Mouse (Mus musculus): Measurements from ENCODE around the gene Slc4a1. TPM values are rescaled to one million over a fixed set of nuclear protein-coding genes. Genes with fewer than 3 reads are reported as not detected.

Slc4a1 gene
- polyA plus RNA-seq, 1 experiment from 2014 or later, result 8.9 TPM

- peaks cover 44% of the 10 kb centered on the region for H3K36me3 ChIP-seq (ENCODE audit: control insufficient read depth, insufficient read depth, low read length)
- peak; percentile 97 for ATAC-seq (ENCODE audit: low read depth)
- peak overlapping the region; percentile 68 for H3K4me2 ChIP-seq (ENCODE audit: low read depth, low read length)
- peaks cover 15% of the 10 kb centered on the region for H3K4me1 ChIP-seq (replicated peaks; ENCODE audit: control insufficient read depth, insufficient read depth, low read length)
- peak overlapping the region; percentile 49 for H3K4me3 ChIP-seq (ENCODE audit: low read length)
- WGBS, result under 1% methylated on average over 27 of the region's 27 CpGs
- peak overlapping the region; percentile 58 for H3K9ac ChIP-seq (ENCODE audit: low read length)
- no peaks in the 10 kb centered on the region for H3K9me3 ChIP-seq (ENCODE audit: control insufficient read depth, low read length)
- peak overlapping the region; percentile 44 for H3K27ac ChIP-seq (ENCODE audit: low read length)
- H3K27me3 ChIP-seq (ENCODE audit: control insufficient read depth, insufficient read depth, low read depth, low read length), result no peaks in the 10 kb centered on the region
Measured at GRCm38 (mm10) chr11:102308979-102309378, 57.0 kb downstream of the Slc4a1 start.

GRCm38 (mm10) chr11:102308104-102308503 lies 57.9 kb downstream of the Slc4a1 start:
- H3K27me3 ChIP-seq (ENCODE audit: control insufficient read depth, insufficient read depth, low read depth, low read length), result no peaks in the 10 kb centered on the region
- no peak overlapping the region for H3K27ac ChIP-seq (ENCODE audit: low read length)
- H3K4me1 ChIP-seq (replicated peaks; ENCODE audit: control insufficient read depth, insufficient read depth, low read length), result peaks cover 15% of the 10 kb centered on the region
- peaks cover 35% of the 10 kb centered on the region for H3K36me3 ChIP-seq (ENCODE audit: control insufficient read depth, insufficient read depth, low read length)
- 83% methylated on average over 9 of the region's 9 CpGs for WGBS
- no peak for ATAC-seq (ENCODE audit: low read depth)
- no peak overlapping the region for H3K4me3 ChIP-seq (ENCODE audit: low read length)
- H3K9me3 ChIP-seq (ENCODE audit: control insufficient read depth, low read length), result no peaks in the 10 kb centered on the region
- H3K9ac ChIP-seq (ENCODE audit: low read length), result no peak overlapping the region
- H3K4me2 ChIP-seq (ENCODE audit: low read depth, low read length), result no peak overlapping the region

DNA sequence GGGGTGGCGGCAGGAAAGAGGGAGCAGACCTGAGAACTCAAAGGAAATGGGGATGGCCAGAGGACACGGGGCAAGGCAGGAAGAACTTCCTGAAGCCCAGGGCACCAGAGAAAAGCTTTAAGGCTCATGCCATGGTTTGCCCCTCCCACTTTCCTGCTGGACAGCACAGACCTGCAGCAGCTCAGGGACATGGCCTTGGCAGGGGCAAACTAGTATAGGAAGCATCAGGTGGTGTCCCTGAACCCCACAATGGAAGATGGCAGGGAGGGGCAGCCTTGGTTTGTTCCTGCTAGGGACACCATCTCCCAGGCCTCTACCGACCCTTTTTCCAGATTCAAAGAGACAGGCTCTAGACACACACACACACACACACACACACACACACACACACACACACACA lies 60.6 kb downstream of the Slc4a1 start:
- 40% methylated on average over 3 of the region's 3 CpGs for WGBS
- Histone ChIP-seq H3K27me3 (ENCODE audit: control insufficient read depth, insufficient read depth, low read depth, low read length) (no peaks in the 10 kb centered on the region), H3K9ac (ENCODE audit: low read length) (no peak overlapping the region), H3K27ac (ENCODE audit: low read length) (no peak overlapping the region), H3K9me3 (ENCODE audit: control insufficient read depth, low read length) (no peaks in the 10 kb centered on the region), H3K36me3 (ENCODE audit: control insufficient read depth, insufficient read depth, low read length) (peaks cover 27% of the 10 kb centered on the region), H3K4me1 (replicated peaks; ENCODE audit: control insufficient read depth, insufficient read depth, low read length) (peaks cover 15% of the 10 kb centered on the region), H3K4me2 (ENCODE audit: low read depth, low read length) (no peak overlapping the region), H3K4me3 (ENCODE audit: low read length) (no peak overlapping the region)
- no peak for ATAC-seq (ENCODE audit: low read depth)

- H3K9me3 ChIP-seq (ENCODE audit: control insufficient read depth, low read length), result no peaks in the 10 kb centered on the region
- ATAC-seq (ENCODE audit: low read depth), result no peak
- H3K9ac ChIP-seq (ENCODE audit: low read length), result no peak overlapping the region
- H3K27me3 ChIP-seq (ENCODE audit: control insufficient read depth, insufficient read depth, low read depth, low read length), result no peaks in the 10 kb centered on the region
- 25% methylated on average over 2 of the region's 2 CpGs for WGBS
- H3K4me2 ChIP-seq (ENCODE audit: low read depth, low read length), result no peak overlapping the region
- peaks cover 22% of the 10 kb centered on the region for H3K36me3 ChIP-seq (ENCODE audit: control insufficient read depth, insufficient read depth, low read length)
- no peak overlapping the region for H3K27ac ChIP-seq (ENCODE audit: low read length)
- H3K4me3 ChIP-seq (ENCODE audit: low read length), result no peak overlapping the region
- H3K4me1 ChIP-seq (replicated peaks; ENCODE audit: control insufficient read depth, insufficient read depth, low read length), result peaks cover 4% of the 10 kb centered on the region
Measured at GRCm38 (mm10) chr11:102304141-102304540, 61.9 kb downstream of the Slc4a1 start.

DNA sequence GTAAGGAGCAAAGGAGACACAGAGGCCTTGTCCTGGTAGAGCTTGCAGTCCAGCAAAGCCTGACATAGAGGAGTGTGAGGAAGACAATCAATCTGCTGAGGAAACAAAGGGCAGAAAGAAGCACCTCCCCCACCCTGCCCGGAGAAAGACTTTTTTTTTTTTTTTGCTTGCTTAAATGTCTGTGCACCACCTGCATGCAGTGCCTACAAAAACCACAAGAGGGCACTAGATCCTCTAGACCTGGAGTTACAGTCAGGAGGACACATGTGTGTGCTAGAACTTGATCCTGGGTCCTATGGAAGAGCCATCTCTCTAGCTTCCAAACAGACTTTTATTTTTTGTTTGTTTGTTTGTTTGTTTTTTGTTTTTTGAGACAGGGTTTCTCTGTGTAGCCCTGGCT lies 66.2 kb downstream of the Slc4a1 start:
- H3K4me2 ChIP-seq (ENCODE audit: low read depth, low read length), result no peak overlapping the region
- ATAC-seq (ENCODE audit: low read depth), result no peak
- peaks cover 13% of the 10 kb centered on the region for H3K4me1 ChIP-seq (replicated peaks; ENCODE audit: control insufficient read depth, insufficient read depth, low read length)
- no peak overlapping the region for H3K4me3 ChIP-seq (ENCODE audit: low read length)
- no peaks in the 10 kb centered on the region for H3K36me3 ChIP-seq (ENCODE audit: control insufficient read depth, insufficient read depth, low read length)
- 14% methylated on average over 1 of the region's 1 CpGs for WGBS
- H3K27ac ChIP-seq (ENCODE audit: low read length), result no peak overlapping the region
- H3K9ac ChIP-seq (ENCODE audit: low read length), result no peak overlapping the region
- H3K27me3 ChIP-seq (ENCODE audit: control insufficient read depth, insufficient read depth, low read depth, low read length), result no peaks in the 10 kb centered on the region
- no peaks in the 10 kb centered on the region for H3K9me3 ChIP-seq (ENCODE audit: control insufficient read depth, low read length)

Small RNA genes within 50 kb of the gene (microRNA-seq; reads per million reads assigned to microRNA genes)
- 0.59 reads per million for gene Mir6930

Other genes starting within 250 kb of the Slc4a1 start
- gene Nags, start 220.7 kb downstream of the Slc4a1 start, polyA plus RNA-seq (2015; fragmentation: Nextera tagmentation; extraction: Ambion mirVana), result 0.73 and 1.5 TPM in 2 replicates
- 33.3 and 34.8 TPM in 2 replicates for gene Tmem101, start 209.8 kb downstream of the Slc4a1 start, polyA plus RNA-seq (2015; fragmentation: Nextera tagmentation; extraction: Ambion mirVana)
- 108 and 130 TPM in 2 replicates for gene Lsm12, start 180.9 kb downstream of the Slc4a1 start, polyA plus RNA-seq (2015; fragmentation: Nextera tagmentation; extraction: Ambion mirVana)
- 28.3 and 28.6 TPM in 2 replicates for gene G6pc3, start 176.6 kb downstream of the Slc4a1 start, polyA plus RNA-seq (2015; fragmentation: Nextera tagmentation; extraction: Ambion mirVana)
- gene Hdac5, start 136.0 kb downstream of the Slc4a1 start, polyA plus RNA-seq (2015; fragmentation: Nextera tagmentation; extraction: Ambion mirVana), result 70.1 and 80.4 TPM in 2 replicates
- 18.7 and 19.4 TPM in 2 replicates for gene BC030867, start 117.3 kb downstream of the Slc4a1 start, polyA plus RNA-seq (2015; fragmentation: Nextera tagmentation; extraction: Ambion mirVana)
- 0.05 and 0.08 TPM in 2 replicates for gene Asb16, start 97.5 kb downstream of the Slc4a1 start, polyA plus RNA-seq (2015; fragmentation: Nextera tagmentation; extraction: Ambion mirVana)
- gene Tmub2, start 81.3 kb downstream of the Slc4a1 start, polyA plus RNA-seq (2015; fragmentation: Nextera tagmentation; extraction: Ambion mirVana), result 52.8 and 60.2 TPM in 2 replicates
- 11.1 and 11.6 TPM in 2 replicates for gene Atxn7l3, start 69.6 kb downstream of the Slc4a1 start, polyA plus RNA-seq (2015; fragmentation: Nextera tagmentation; extraction: Ambion mirVana)
- gene Ubtf, start 46.5 kb downstream of the Slc4a1 start, polyA plus RNA-seq (2015; fragmentation: Nextera tagmentation; extraction: Ambion mirVana), result 69.6 and 73.0 TPM in 2 replicates
- gene Rundc3a, start 27.2 kb upstream of the Slc4a1 start, polyA plus RNA-seq (2015; fragmentation: Nextera tagmentation; extraction: Ambion mirVana), result 1.8 and 2.9 TPM in 2 replicates
- 234 and 252 TPM in 2 replicates for gene Slc25a39, start 41.7 kb upstream of the Slc4a1 start, polyA plus RNA-seq (2015; fragmentation: Nextera tagmentation; extraction: Ambion mirVana)
- 195 and 201 TPM in 2 replicates for gene Grn, start 64.1 kb upstream of the Slc4a1 start, polyA plus RNA-seq (2015; fragmentation: Nextera tagmentation; extraction: Ambion mirVana)
- gene Fam171a2, start 81.5 kb upstream of the Slc4a1 start, polyA plus RNA-seq (2015; fragmentation: Nextera tagmentation; extraction: Ambion mirVana), result 2.9 and 3.9 TPM in 2 replicates
- 12.1 TPM in 2 replicates for gene Itga2b, start 103.9 kb upstream of the Slc4a1 start, polyA plus RNA-seq (2015; fragmentation: Nextera tagmentation; extraction: Ambion mirVana)
- 47.1 and 48.6 TPM in 2 replicates for gene Gpatch8, start 190.2 kb upstream of the Slc4a1 start, polyA plus RNA-seq (2015; fragmentation: Nextera tagmentation; extraction: Ambion mirVana)
- gene Gm11627, start 213.3 kb upstream of the Slc4a1 start, polyA plus RNA-seq (2015; fragmentation: Nextera tagmentation; extraction: Ambion mirVana), result 18.4 and 23.2 TPM in 2 replicates
- 25.9 and 27.8 TPM in 2 replicates for gene Fzd2, start 238.2 kb upstream of the Slc4a1 start, polyA plus RNA-seq (2015; fragmentation: Nextera tagmentation; extraction: Ambion mirVana)

Measured in lung, embryonic 16.5 days (tissue).